Mouse (Mus musculus) small intestine, adult 2 months (tissue): ENCODE measurements around the gene Smad6.

Experiments
- CTCF ChIP-seq: fragments of 200-500 bp; IDR thresholded peaks from 2 replicates; pipeline ENCODE4 v1.5.1; 2012; ENCODE audit warnings: low read depth, mild to moderate bottlenecking, control low read depth, inconsistent platforms, low read length, moderate library complexity, mixed read lengths; ENCODE audit not compliant: insufficient replicate concordance, insufficient read length; ENCODE audit errors: extremely low read depth
- POLR2A ChIP-seq: fragments of 200-500 bp; IDR thresholded peaks from 2 replicates; pipeline ENCODE4 v1.6.1; 2012; ENCODE audit warnings: low read depth, mild to moderate bottlenecking, control low read depth, inconsistent platforms, low read length, moderate library complexity

- TF ChIP-seq CTCF (peak; percentile 71; the same call in 1 of the 2 replicates), POLR2A (no peak)
Observed at GRCm38 (mm10) chr9:63915976-63916375, 105.9 kb downstream of the Smad6 start.
